Mouse (Mus musculus) stomach, embryonic 16.5 days (tissue): ENCODE data around the gene 4930564D02Rik. TPM values are rescaled to one million over a fixed set of nuclear protein-coding genes. Genes with fewer than 3 reads are reported as not detected.

Source experiments
- ATAC-seq: fragments of 200-750 bp; cut with Nextera tagmentation; 2 replicates; pipeline ENCODE4 v1.8.0; 2017; ENCODE audit warnings: moderate number of reproducible peaks, moderate TSS enrichment; ENCODE audit not compliant: insufficient read depth, low FRiP score
- H3K27ac ChIP-seq: fragments of 300-500 bp; sonication (generic); 2 replicates; pipeline ENCODE4 v1.5.1; 2014; ENCODE audit warnings: low read length
- H3K27me3 ChIP-seq: fragments of 300-500 bp; sonication (generic); 2 replicates; pipeline ENCODE4 v1.6.1; 2014; ENCODE audit warnings: low read length, control low read depth, mixed read lengths; ENCODE audit not compliant: control insufficient read depth, insufficient read depth
- H3K36me3 ChIP-seq: fragments of 300-500 bp; sonication (generic); 2 replicates; pipeline ENCODE4 v1.6.1; 2014; ENCODE audit warnings: low read length; ENCODE audit not compliant: control insufficient read depth, insufficient read depth
- H3K4me1 ChIP-seq: fragments of 300-500 bp; sonication (generic); 2 replicates; pipeline ENCODE4 v1.6.1; 2014; ENCODE audit warnings: low read length, control low read depth, mixed read lengths; ENCODE audit not compliant: control insufficient read depth, insufficient read depth
- H3K4me2 ChIP-seq: fragments of 300-500 bp; sonication (generic); 2 replicates; pipeline ENCODE4 v1.6.1; 2014; ENCODE audit warnings: low read depth, low read length, mixed read lengths
- H3K4me3 ChIP-seq: fragments of 300-500 bp; sonication (generic); replicated peaks from 2 replicates; pipeline ENCODE4 v1.5.1; 2014; ENCODE audit warnings: mild to moderate bottlenecking, low read length
- H3K9ac ChIP-seq: fragments of 300-500 bp; sonication (generic); 2 replicates; pipeline ENCODE4 v1.6.1; 2014; ENCODE audit warnings: low read length
- H3K9me3 ChIP-seq: fragments of 300-500 bp; sonication (generic); replicated peaks from 2 replicates; pipeline ENCODE4 v1.6.1; 2016; ENCODE audit warnings: low read length, control low read depth; ENCODE audit not compliant: control insufficient read depth
- whole genome bisulfite sequencing: fragments of 180-500 bp; shearing (Covaris S2); extraction: QIAGEN DNeasy Blood & Tissue Kit; methylation state at CpG from one replicate; pipeline ENCODE4 v1.1.7; 2014; 5-methylcytosine and 5-hydroxymethylcytosine counted together
- polyA plus RNA-seq: library from polyadenylated mRNA; unstranded; fragments of >200 nt; fragmentation: Nextera tagmentation; extraction: Ambion mirVana; gene quantifications from 2 replicates; pipeline ENCODE4 v1.2.1, GENCODE M21; 2015

The 4930564D02Rik gene
- polyA plus RNA-seq, 1 experiment from 2014 or later, result not detected

GRCm38 (mm10) chr3:105114269-105114668 is 47.6 kb downstream of the 4930564D02Rik start:
- Histone ChIP-seq H3K4me1 (no peaks in the 10 kb centered on the region), H3K27ac (no peak overlapping the region), H3K27me3 (no peaks in the 10 kb centered on the region), H3K36me3 (no peaks in the 10 kb centered on the region), H3K9me3 (no peaks in the 10 kb centered on the region), H3K9ac (no peak overlapping the region), H3K4me3 (no peak overlapping the region), H3K4me2 (no peak overlapping the region)
- 28% methylated on average over 2 of the region's 2 CpGs for WGBS
- ATAC-seq, result peak; percentile 71; the same call in 1 of the 2 replicates

GRCm38 (mm10) chr3:105116596-105116995 is 50.0 kb downstream of the 4930564D02Rik start:
- no peak overlapping the region for H3K4me2 ChIP-seq
- H3K36me3 ChIP-seq, result no peaks in the 10 kb centered on the region
- ATAC-seq, result no peak
- H3K27me3 ChIP-seq, result no peaks in the 10 kb centered on the region
- no peaks in the 10 kb centered on the region for H3K9me3 ChIP-seq
- peak overlapping the region; percentile 46; the same call in 1 of the 2 replicates for H3K27ac ChIP-seq
- no peak overlapping the region for H3K4me3 ChIP-seq
- WGBS, result 86% methylated on average over 4 of the region's 4 CpGs
- no peaks in the 10 kb centered on the region for H3K4me1 ChIP-seq
- no peak overlapping the region for H3K9ac ChIP-seq

- no peak for ATAC-seq
- Histone ChIP-seq H3K27ac (no peak overlapping the region), H3K27me3 (no peaks in the 10 kb centered on the region), H3K36me3 (no peaks in the 10 kb centered on the region), H3K9ac (no peak overlapping the region), H3K4me1 (no peaks in the 10 kb centered on the region), H3K9me3 (no peaks in the 10 kb centered on the region), H3K4me3 (no peak overlapping the region), H3K4me2 (no peak overlapping the region)
- 79% methylated on average over 3 of the region's 3 CpGs for WGBS
Observed at GRCm38 (mm10) chr3:105123776-105124175, 57.1 kb downstream of the 4930564D02Rik start.

- 34% methylated on average over 7 of the region's 7 CpGs for WGBS
- H3K9ac ChIP-seq, result no peak overlapping the region
- H3K36me3 ChIP-seq, result no peaks in the 10 kb centered on the region
- no peaks in the 10 kb centered on the region for H3K27me3 ChIP-seq
- H3K4me2 ChIP-seq, result no peak overlapping the region
- H3K9me3 ChIP-seq, result no peaks in the 10 kb centered on the region
- no peak overlapping the region for H3K4me3 ChIP-seq
- peak; percentile 28; the same call in 1 of the 2 replicates for ATAC-seq
- H3K4me1 ChIP-seq, result no peaks in the 10 kb centered on the region
- peak overlapping the region; percentile 25 for H3K27ac ChIP-seq
Observed at GRCm38 (mm10) chr3:105127881-105128280, 61.2 kb downstream of the 4930564D02Rik start.

Other genes with a start within 250 kb of the 4930564D02Rik start
- gene Mov10, start 248.3 kb upstream of the 4930564D02Rik start, polyA plus RNA-seq, result 68.0 and 78.2 TPM in 2 replicates
- gene St7l, start 202.8 kb upstream of the 4930564D02Rik start, polyA plus RNA-seq, result 37.3 and 42.3 TPM in 2 replicates
- 195 and 201 TPM in 2 replicates for gene Capza1, start 202.3 kb upstream of the 4930564D02Rik start, polyA plus RNA-seq
- gene Wnt2b, start 104.9 kb upstream of the 4930564D02Rik start, polyA plus RNA-seq, result 2.1 and 3.1 TPM in 2 replicates
- gene Cttnbp2nl, start 13.7 kb upstream of the 4930564D02Rik start, polyA plus RNA-seq, result 25.8 and 28.7 TPM in 2 replicates